Comparison of ENCODE assay signal across 13 mouse cellular contexts in genomic region chr10:69617537-69618112, GRCm38 (mm10).
A peak's percentile ranks its signal among the peaks of the same experiment; 100 is the strongest.
DNase-seq lines count a peak whose midpoint lies in the region; ATAC-seq and TF ChIP-seq lines count a peak whose summit lies in the region.
"Had no signal": no experiment of that assay in that cellular context is flagged by ENCODE, and none has a peak within 500 bp of the region (broad histone marks: within the 10 kb centered on the region; RNA-seq: fewer than 3 reads in every experiment).

No protein-coding gene starts in this region.

- H3K4me1 ChIP-seq in heart, embryonic 15.5 days (replicated peaks), result peaks cover 26% of the 10 kb centered on the region
- H3K4me1 ChIP-seq: lung, embryonic 15.5 days; stomach, embryonic 15.5 days had no signal

- ATAC-seq in Patski, result peak; percentile 73
- peak; percentile 18; the same call in 1 of the 2 replicates for ATAC-seq in heart, embryonic 15.5 days (replicated peaks; ENCODE audit: insufficient number of reproducible peaks, insufficient read depth, low FRiP score, low read depth)

- H3K27me3 ChIP-seq in Patski, result no peaks in the 10 kb centered on the region
- no peaks in the 10 kb centered on the region for H3K27me3 ChIP-seq in heart, embryonic 15.5 days
- H3K27me3 ChIP-seq: lung, embryonic 15.5 days; stomach, embryonic 15.5 days had no signal

- POLR2A ChIA-PET in Patski (lab: Charles Lee), result interaction anchor here (0.6 to 0.7 kb wide), 3 partner anchors 21 to 223 kb away, joined by 3 read pairs; no protein-coding TSS in a partner anchor

- in situ Hi-C loops in Patski (cut with MboI; ENCODE audit: low pct_unique_long_range_greater_than_20kb), result no loop called here

- H3K4me2 ChIP-seq in heart, embryonic 15.5 days, result peak overlapping the region; percentile 37
- H3K4me2 ChIP-seq: lung, embryonic 15.5 days; stomach, embryonic 15.5 days had no signal

- H3K4me3 ChIP-seq in heart, embryonic 15.5 days, result peak overlapping the region; percentile 1; the same call in 1 of the 2 replicates
- H3K4me3 ChIP-seq: lung, embryonic 15.5 days; stomach, embryonic 15.5 days had no signal

- CTCF ChIA-PET in Patski (lab: Charles Lee), result interaction anchor here (1.0 kb wide), 1 partner anchor 82 kb away, joined by 3 read pairs; no protein-coding TSS in a partner anchor

- H3K9ac ChIP-seq in heart, embryonic 15.5 days, result no peak overlapping the region
- H3K9ac ChIP-seq: lung, embryonic 15.5 days; stomach, embryonic 15.5 days had no signal

- 52% methylated on average over 16 of the region's 16 CpGs for WGBS in heart, embryonic 15.5 days

- H3K36me3 ChIP-seq in heart, embryonic 15.5 days, result no peaks in the 10 kb centered on the region
- H3K36me3 ChIP-seq: lung, embryonic 15.5 days; stomach, embryonic 15.5 days had no signal

- H3K9me3 ChIP-seq in heart, embryonic 15.5 days (replicated peaks), result no peaks in the 10 kb centered on the region
- H3K9me3 ChIP-seq: lung, embryonic 15.5 days; stomach, embryonic 15.5 days had no signal

- peak overlapping the region; percentile 72 for H3K27ac ChIP-seq in heart, embryonic 15.5 days
- H3K27ac ChIP-seq: lung, embryonic 15.5 days; stomach, embryonic 15.5 days had no signal

- TF ChIP-seq CTCF in Patski (IDR thresholded peaks at IDR 0.05), result no peak

- peak; percentile 64 for DNase-seq in Patski (ENCODE audit: low read depth, low spot score)
- peak; percentile 52 for DNase-seq in gonadal fat pad, adult 2 months (ENCODE audit: low read depth)
- peak; percentile 30 for DNase-seq in kidney, postnatal 10 days
- no peak for DNase-seq in thymus, postnatal 14 days
- no peak for DNase-seq in cerebellum, postnatal 4 days (ENCODE audit: low spot score in 2 of 2)
- DNase-seq in embryo, embryonic 10 days (ENCODE audit: low spot score), result no peak
- DNase-seq: embryo, embryonic 11 days; liver; right cerebral cortex, postnatal 4 days; thymus, postnatal 25 days had no signal

Comparison
In these comparisons a context has a peak if more than half of its experiments do, and no peak if none do; other contexts are left out.
1. DNase-seq: peak in Patski (single experiment), gonadal fat pad, adult 2 months (single experiment) and kidney, postnatal 10 days (single experiment); none in thymus, postnatal 14 days (single experiment), cerebellum, postnatal 4 days (0 of 2) and embryo, embryonic 10 days (single experiment).